In genomic region chr4:40155467-40155999, GRCm38 (mm10) we compare ENCODE assay signal across 21 mouse cellular contexts. TPM values are rescaled to one million over a fixed set of nuclear protein-coding genes. Genes with fewer than 3 reads are reported as not detected.
A peak's percentile ranks its signal among the peaks of the same experiment; 100 is the strongest.
DNase-seq lines count a peak whose midpoint lies in the region; ATAC-seq and TF ChIP-seq lines count a peak whose summit lies in the region.
"Had no signal": no experiment of that assay in that cellular context is flagged by ENCODE, and none has a peak within 500 bp of the region (broad histone marks: within the 10 kb centered on the region; RNA-seq: fewer than 3 reads in every experiment).

No protein-coding gene starts in this region.

- H3K9ac ChIP-seq in liver, embryonic 14.5 days (replicated peaks), result no peak overlapping the region
- H3K9ac ChIP-seq in stomach, postnatal 0 days (ENCODE audit: low read length), result no peak overlapping the region
- H3K9ac ChIP-seq: embryonic facial prominence, embryonic 12.5 days; hindbrain, embryonic 13.5 days; lung, embryonic 14.5 days; neural tube, embryonic 15.5 days had no signal

- peak; percentile 66 for DNase-seq in heart, adult 11 months
- DNase-seq in heart, postnatal 36 days, result no peak
- DNase-seq in kidney, postnatal 4 days, result peak; percentile 19 to 35
- DNase-seq in kidney, adult 8-10 months, result no peak
- DNase-seq in liver, embryonic 14.5 days (ENCODE audit: low read depth in 3 of 3, low spot score in 3 of 3), result no peak
- no peak for DNase-seq in stomach, postnatal 0 days (ENCODE audit: low spot score)
- no peak for DNase-seq in gastrocnemius, postnatal 14 days
- DNase-seq in frontal cortex, postnatal 14 days (ENCODE audit: low spot score in 2 of 2), result no peak
- DNase-seq: cerebellum, adult 9-11 months; layer of hippocampus, adult 9-11 months had no signal

- no peak overlapping the region for H3K27ac ChIP-seq in liver, embryonic 14.5 days
- peak overlapping the region; percentile 24; the same call in 1 of the 2 replicates for H3K27ac ChIP-seq in stomach, postnatal 0 days (replicated peaks)
- H3K27ac ChIP-seq: embryonic facial prominence, embryonic 12.5 days; hindbrain, embryonic 13.5 days; limb, embryonic 10.5 days; neural tube, embryonic 15.5 days had no signal

- peaks cover 0 to 16% of the 10 kb centered on the region in 2 experiments; a peak in 3 of 4 replicates for H3K4me1 ChIP-seq in liver, embryonic 14.5 days (replicated peaks; ENCODE audit: control insufficient read depth in 2 of 2, insufficient read depth in 2 of 2, low read length in 1 of 2)
- peaks cover 6% of the 10 kb centered on the region; the same call in 1 of the 2 replicates for H3K4me1 ChIP-seq in stomach, postnatal 0 days (replicated peaks; ENCODE audit: control insufficient read depth, insufficient read depth)
- H3K4me1 ChIP-seq: limb, embryonic 10.5 days had no signal

- peak; percentile 65; the same call in 1 of the 2 replicates for ATAC-seq in liver, embryonic 14.5 days (ENCODE audit: insufficient read depth)
- 0 out of 2 replicates have a peak, but pooled peaks have one; percentile 21 for ATAC-seq in stomach, postnatal 0 days (ENCODE audit: low FRiP score, low TSS enrichment)
- ATAC-seq: activated CD4-positive, CD25-positive, alpha-beta regulatory T cell, adult 4 months; forebrain, embryonic 16.5 days; inflammation-experienced regulatory T-cells, adult 6 months; midbrain, embryonic 16.5 days had no signal

- WGBS in liver, embryonic 14.5 days (ENCODE audit: insufficient replicate concordance), result 68% methylated on average over 13 of the region's 13 CpGs
- WGBS in stomach, postnatal 0 days, result 81% methylated on average over 13 of the region's 13 CpGs

- no peak overlapping the region for H3K4me2 ChIP-seq in liver, embryonic 14.5 days (ENCODE audit: low read depth)
- no peak overlapping the region for H3K4me2 ChIP-seq in stomach, postnatal 0 days (replicated peaks; ENCODE audit: low read depth)
- H3K4me2 ChIP-seq: embryonic facial prominence, embryonic 12.5 days; heart, embryonic 11.5 days; hindbrain, embryonic 13.5 days; lung, embryonic 14.5 days; neural tube, embryonic 15.5 days had no signal

- H3K27me3 ChIP-seq in liver, embryonic 14.5 days (ENCODE audit: control insufficient read depth, insufficient read depth, low read length), result no peaks in the 10 kb centered on the region
- H3K27me3 ChIP-seq in stomach, postnatal 0 days (ENCODE audit: control insufficient read depth, insufficient read depth, low read length), result no peaks in the 10 kb centered on the region
- H3K27me3 ChIP-seq: embryonic facial prominence, embryonic 12.5 days; hindbrain, embryonic 13.5 days; neural tube, embryonic 15.5 days had no signal

- TF ChIP-seq CTCF in liver, embryonic 14.5 days (IDR thresholded peaks at IDR 0.05; ENCODE audit: low read depth), result no peak
- no peak for TF ChIP-seq CTCF in stomach, postnatal 0 days (IDR thresholded peaks at IDR 0.05; ENCODE audit: low read depth)

- no peak overlapping the region for H3K4me3 ChIP-seq in liver, embryonic 14.5 days (ENCODE audit: insufficient read depth in 1 of 2, low read depth in 2 of 2, low read length in 2 of 2)
- no peak overlapping the region for H3K4me3 ChIP-seq in stomach, postnatal 0 days (ENCODE audit: low read depth, low read length)
- H3K4me3 ChIP-seq: embryonic facial prominence, embryonic 12.5 days; erythroblast, embryonic 14.5 days; hindbrain, embryonic 13.5 days; limb, embryonic 10.5 days; neural tube, embryonic 15.5 days had no signal

- TF ChIP-seq EP300 in liver, embryonic 14.5 days (IDR thresholded peaks at IDR 0.05; ENCODE audit: low read depth), result no peak
- TF ChIP-seq EP300 in stomach, postnatal 0 days (optimal IDR thresholded peaks at IDR 0.05), result no peak

- H3K9me3 ChIP-seq in liver, embryonic 14.5 days (ENCODE audit: control insufficient read depth, low read length), result no peaks in the 10 kb centered on the region
- no peaks in the 10 kb centered on the region for H3K9me3 ChIP-seq in stomach, postnatal 0 days (ENCODE audit: control insufficient read depth, low read length)
- H3K9me3 ChIP-seq: embryonic facial prominence, embryonic 12.5 days; hindbrain, embryonic 13.5 days; limb, embryonic 10.5 days; neural tube, embryonic 15.5 days had no signal

- intact Hi-C loops in heart, postnatal 36 days (cut with DNase I), result no loop called here
- intact Hi-C loops in gastrocnemius, postnatal 14 days (cut with DNase I; ENCODE audit: low total_unique reads), result no loop called here

- no peaks in the 10 kb centered on the region for H3K36me3 ChIP-seq in liver, embryonic 14.5 days (replicated peaks; ENCODE audit: control insufficient read depth, insufficient read depth, low read depth)
- no peaks in the 10 kb centered on the region for H3K36me3 ChIP-seq in stomach, postnatal 0 days (ENCODE audit: control insufficient read depth, insufficient read depth, low read length)
- H3K36me3 ChIP-seq: hindbrain, embryonic 13.5 days; neural tube, embryonic 15.5 days had no signal

RNA-seq across cellular contexts. Expression of gene Aco1, which starts 12.7 kb away (rescaled TPM):
- 10 to 100 TPM; 33.7 to 34.0 TPM for total RNA-seq in heart, postnatal 36 days (2021)
- polyA plus RNA-seq in liver, embryonic 14.5 days (2012; rRNA removed), result 14.5 and 16.0 TPM in 2 replicates
- 21.0 and 23.9 TPM in 2 replicates for polyA plus RNA-seq in liver, embryonic 14.5 days (2014; fragmentation: Nextera tagmentation; extraction: Ambion mirVana)
- 33.2 and 35.9 TPM in 2 replicates for polyA plus RNA-seq in stomach, postnatal 0 days (2015; fragmentation: Nextera tagmentation; extraction: Ambion mirVana)
- total RNA-seq in gastrocnemius, postnatal 14 days (2021), result 10 to 100 TPM; 18.1 to 19.3 TPM

Comparison
In these comparisons a context has a peak if more than half of its experiments do, and no peak if none do; other contexts are left out.
1. DNase-seq: peak in heart, adult 11 months (single experiment) and kidney, postnatal 4 days (2 of 2); none in heart, postnatal 36 days (0 of 2), kidney, adult 8-10 months (0 of 2), liver, embryonic 14.5 days (0 of 3), stomach, postnatal 0 days (single experiment), gastrocnemius, postnatal 14 days (single experiment) and frontal cortex, postnatal 14 days (0 of 2).